Mouse (Mus musculus) forebrain, postnatal 0 days (tissue): ENCODE results near the gene Itpkc. TPM values are rescaled to one million over a fixed set of nuclear protein-coding genes. Genes with fewer than 3 reads are reported as not detected.

ENCODE experiments used
- ATAC-seq: fragments of 200-750 bp; cut with Nextera tagmentation; 2 replicates; pipeline ENCODE4 v1.8.0; 2017; ENCODE audit warnings: mild to moderate bottlenecking, moderate library complexity
- DNase-seq: peaks from one replicate; pipeline ENCODE4 v3.0.0-alpha.2; 2015
- H3K27ac ChIP-seq: fragments of 300-500 bp; sonication (generic); 2 replicates; pipeline ENCODE4 v1.5.1; 2014; ENCODE audit warnings: low read depth, mild to moderate bottlenecking, antibody characterized with exemption, low read length, moderate library complexity, mixed read lengths
- H3K27me3 ChIP-seq: fragments of 300-500 bp; sonication (generic); 2 replicates; pipeline ENCODE4 v1.6.1; 2014; ENCODE audit warnings: mild to moderate bottlenecking, low read length, mixed read lengths; ENCODE audit not compliant: insufficient read depth
- H3K36me3 ChIP-seq: fragments of 300-500 bp; sonication (generic); 2 replicates; pipeline ENCODE4 v1.6.1; 2014; ENCODE audit warnings: mild to moderate bottlenecking, moderate library complexity; ENCODE audit not compliant: insufficient read depth
- H3K4me1 ChIP-seq: fragments of 300-500 bp; sonication (generic); 2 replicates; pipeline ENCODE4 v1.6.1; 2014; ENCODE audit warnings: antibody characterized with exemption; ENCODE audit not compliant: insufficient read depth
- H3K4me2 ChIP-seq: fragments of 300-500 bp; sonication (generic); 2 replicates; pipeline ENCODE4 v1.6.1; 2014; ENCODE audit warnings: low read depth, mild to moderate bottlenecking, moderate library complexity
- H3K4me3 ChIP-seq: fragments of 300-500 bp; sonication (generic); 2 replicates; pipeline ENCODE4 v1.5.1; 2014; ENCODE audit warnings: low read depth, low read length, mixed read lengths
- H3K9ac ChIP-seq: fragments of 300-500 bp; sonication (generic); 2 replicates; pipeline ENCODE4 v1.6.1; 2014; ENCODE audit warnings: mild to moderate bottlenecking
- H3K9me3 ChIP-seq: fragments of 300-500 bp; sonication (generic); 2 replicates; pipeline ENCODE4 v1.6.1; 2016; ENCODE audit warnings: low read length
- CTCF ChIP-seq: sonication (generic); IDR thresholded peaks from 2 replicates; pipeline ENCODE4 v1.5.1; 2016; ENCODE audit warnings: antibody characterized with exemption, control low read depth, low read depth
- WGBS: fragments of 180-500 bp; shearing (Covaris S2); extraction: QIAGEN DNeasy Blood & Tissue Kit; methylation state at CpG from one replicate; pipeline ENCODE4 v1.1.7; 2014; 5-methylcytosine and 5-hydroxymethylcytosine counted together
- polyA plus RNA-seq: library from polyadenylated mRNA; unstranded; fragments of >200 nt; fragmentation: Nextera tagmentation; extraction: Ambion mirVana; gene quantifications from 2 replicates; pipeline ENCODE4 v1.2.1, GENCODE M21; 2015
- total RNA-seq: library from RNA; depleted of rRNA; stranded (reverse); fragments of >200 nt; gene quantifications from 2 replicates; pipeline ENCODE4 v1.2.3, GENCODE M21; 2014

Itpkc gene
- total and polyA plus RNA-seq, 2 experiments from 2014 or later = 4.4 to 13.6 TPM

DNA sequence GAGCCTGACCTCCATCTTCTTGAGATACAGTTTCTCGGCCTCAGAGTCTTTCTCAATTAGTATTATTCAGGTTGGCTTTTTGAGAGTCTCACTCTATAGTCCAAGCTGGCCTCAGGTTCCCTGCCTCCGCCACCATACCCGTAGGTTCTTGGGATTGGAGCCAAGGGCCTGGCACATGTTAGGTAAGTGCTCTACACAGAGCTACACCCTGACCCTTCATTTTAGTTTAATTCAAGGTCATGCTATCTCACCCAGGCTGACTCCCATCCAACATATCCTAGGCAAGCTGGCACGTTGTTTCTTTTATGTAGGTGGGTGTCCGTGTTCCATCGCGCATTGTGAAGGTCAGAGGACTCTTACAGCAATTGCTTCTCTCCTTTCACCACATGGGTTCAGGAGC is 53.6 kb downstream of the Itpkc start:
- Histone ChIP-seq H3K4me2 (no peak overlapping the region), H3K36me3 (peaks cover 38% of the 10 kb centered on the region), H3K4me1 (peaks cover 4% of the 10 kb centered on the region; the same call in 1 of the 2 replicates), H3K9ac (no peak overlapping the region), H3K27me3 (no peaks in the 10 kb centered on the region), H3K9me3 (no peaks in the 10 kb centered on the region), H3K4me3 (no peak overlapping the region), H3K27ac (no peak overlapping the region)
- TF ChIP-seq CTCF = no peak
- DNase-seq (no peak), ATAC-seq (no peak)
- WGBS = 94% methylated on average over 7 of the region's 7 CpGs

DNA sequence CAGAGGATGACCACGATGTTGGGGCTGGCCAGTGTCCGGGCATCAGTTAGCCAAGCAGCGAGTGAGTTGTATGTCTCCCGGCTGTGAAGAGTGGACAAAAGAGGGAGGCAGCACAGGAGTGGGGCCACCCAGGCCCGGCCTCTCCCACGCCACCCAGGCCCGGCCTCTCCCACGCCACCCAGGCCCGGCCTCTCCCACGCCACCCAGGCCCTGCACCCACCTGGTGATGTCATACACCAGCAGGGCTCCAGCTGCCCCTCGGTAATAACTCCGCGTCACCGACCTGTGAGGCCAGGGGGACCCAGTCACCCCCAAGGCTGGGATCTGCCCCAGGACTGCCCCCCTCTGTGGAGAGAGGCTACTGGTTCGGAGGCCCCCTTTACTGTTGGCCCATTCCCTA is 54.0 kb downstream of the Itpkc start:
- no peak overlapping the region for H3K9ac ChIP-seq
- ATAC-seq (no peak), DNase-seq (no peak)
- 96% methylated on average over 15 of the region's 15 CpGs for WGBS
- H3K4me3 ChIP-seq = no peak overlapping the region
- H3K9me3 ChIP-seq = no peaks in the 10 kb centered on the region
- peaks cover 38% of the 10 kb centered on the region for H3K36me3 ChIP-seq
- H3K4me1 ChIP-seq = peaks cover 4% of the 10 kb centered on the region; the same call in 1 of the 2 replicates
- no peak for TF ChIP-seq CTCF
- H3K27ac ChIP-seq = no peak overlapping the region
- no peak overlapping the region for H3K4me2 ChIP-seq
- H3K27me3 ChIP-seq = no peaks in the 10 kb centered on the region

DNA sequence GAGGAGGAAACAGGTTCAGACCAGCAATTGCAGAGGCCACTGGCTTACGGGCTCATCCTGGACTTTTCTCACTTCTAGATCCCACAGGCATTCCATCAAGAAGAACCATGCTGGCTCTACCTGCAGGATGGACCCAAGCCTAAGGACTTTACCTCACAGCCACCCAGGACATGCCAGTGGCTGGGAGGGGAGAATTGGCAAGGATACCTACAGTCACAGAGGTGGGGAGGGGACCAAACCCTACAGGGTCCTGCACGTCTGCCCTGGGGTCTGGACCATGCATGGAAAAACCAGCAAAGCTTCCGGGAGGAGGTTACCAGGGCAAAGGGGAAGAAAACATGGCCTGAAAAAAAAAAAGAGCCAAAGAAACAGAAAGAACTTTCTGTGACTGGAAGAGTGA is 57.5 kb downstream of the Itpkc start:
- 88% methylated on average over 3 of the region's 3 CpGs for WGBS

DNA sequence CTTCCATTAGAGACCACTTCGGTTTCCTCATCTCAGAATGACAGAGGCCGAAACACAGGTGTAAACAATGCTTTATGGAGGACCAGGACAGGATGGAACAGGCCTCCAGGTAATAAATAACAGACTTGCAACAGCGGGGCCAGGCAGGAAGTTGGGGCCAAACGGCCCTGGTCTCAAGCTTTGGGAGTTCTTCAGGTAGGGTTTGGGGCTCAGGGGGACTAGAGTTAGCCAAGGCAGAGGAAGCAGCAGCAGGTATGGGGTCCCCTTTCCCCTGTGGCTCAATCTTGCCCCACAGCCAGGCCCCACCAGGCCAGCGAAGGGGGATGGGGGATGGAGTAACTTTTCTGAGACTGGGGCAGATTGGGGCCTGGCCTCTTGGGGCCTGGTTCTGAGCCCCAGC is 60.1 kb downstream of the Itpkc start:
- DNase-seq (no peak), ATAC-seq (no peak)
- peaks cover 16% of the 10 kb centered on the region for H3K4me1 ChIP-seq
- TF ChIP-seq CTCF = no peak
- no peak overlapping the region for H3K27ac ChIP-seq
- WGBS = 95% methylated on average over 5 of the region's 5 CpGs
- H3K27me3 ChIP-seq = no peaks in the 10 kb centered on the region
- H3K4me2 ChIP-seq = no peak overlapping the region
- H3K9me3 ChIP-seq = no peaks in the 10 kb centered on the region
- H3K4me3 ChIP-seq = no peak overlapping the region
- peaks cover 34% of the 10 kb centered on the region for H3K36me3 ChIP-seq
- no peak overlapping the region for H3K9ac ChIP-seq

More for the DNA sequence above, 57.5 kb downstream of the Itpkc start:
- ATAC-seq (no peak), DNase-seq (no peak)
- no peak for TF ChIP-seq CTCF
- Histone ChIP-seq H3K9me3 (no peaks in the 10 kb centered on the region), H3K27me3 (no peaks in the 10 kb centered on the region), H3K4me3 (no peak overlapping the region), H3K27ac (no peak overlapping the region), H3K4me1 (no peaks in the 10 kb centered on the region; the same call in 1 of the 2 replicates), H3K4me2 (no peak overlapping the region), H3K9ac (no peak overlapping the region), H3K36me3 (peaks cover 38% of the 10 kb centered on the region)

DNA sequence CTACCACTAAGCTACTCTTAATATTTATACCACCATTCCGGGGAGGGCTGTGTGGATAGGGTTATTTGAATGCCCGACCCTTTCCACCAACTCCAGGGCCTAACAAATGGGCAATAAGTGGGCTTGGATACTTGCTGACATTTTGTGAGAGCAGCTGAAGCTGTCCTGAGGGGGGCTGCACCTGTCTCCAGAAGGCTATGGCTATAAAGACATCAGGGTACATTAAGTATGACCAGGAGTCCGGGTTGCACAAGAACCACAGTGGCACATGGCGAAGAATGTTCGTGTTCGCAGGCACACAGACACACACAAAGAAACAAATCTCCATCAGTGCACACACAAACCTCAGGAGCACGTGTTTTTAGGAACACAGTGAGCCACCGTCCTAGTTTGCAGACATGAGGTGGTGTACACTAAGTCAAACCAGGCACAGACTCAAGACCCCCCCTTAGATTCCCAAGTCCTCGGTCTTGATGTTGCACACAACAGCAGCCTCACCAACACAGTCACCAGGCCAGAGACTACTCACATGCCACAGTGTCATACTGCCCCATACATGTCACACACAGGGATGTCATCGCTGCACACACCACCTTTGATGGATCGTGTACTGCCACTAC is 60.9 kb downstream of the Itpkc start:
- Histone ChIP-seq H3K4me1 (peaks cover 20% of the 10 kb centered on the region), H3K36me3 (peaks cover 26% of the 10 kb centered on the region), H3K4me2 (peak overlapping the region; percentile 75), H3K4me3 (peak overlapping the region; percentile 90), H3K27ac (peak overlapping the region; percentile 97), H3K9me3 (no peaks in the 10 kb centered on the region), H3K27me3 (no peaks in the 10 kb centered on the region), H3K9ac (peak overlapping the region; percentile 92)
- TF ChIP-seq CTCF = no peak
- ATAC-seq (no peak), DNase-seq (no peak)
- 69% methylated on average over 11 of the region's 11 CpGs for WGBS

DNA sequence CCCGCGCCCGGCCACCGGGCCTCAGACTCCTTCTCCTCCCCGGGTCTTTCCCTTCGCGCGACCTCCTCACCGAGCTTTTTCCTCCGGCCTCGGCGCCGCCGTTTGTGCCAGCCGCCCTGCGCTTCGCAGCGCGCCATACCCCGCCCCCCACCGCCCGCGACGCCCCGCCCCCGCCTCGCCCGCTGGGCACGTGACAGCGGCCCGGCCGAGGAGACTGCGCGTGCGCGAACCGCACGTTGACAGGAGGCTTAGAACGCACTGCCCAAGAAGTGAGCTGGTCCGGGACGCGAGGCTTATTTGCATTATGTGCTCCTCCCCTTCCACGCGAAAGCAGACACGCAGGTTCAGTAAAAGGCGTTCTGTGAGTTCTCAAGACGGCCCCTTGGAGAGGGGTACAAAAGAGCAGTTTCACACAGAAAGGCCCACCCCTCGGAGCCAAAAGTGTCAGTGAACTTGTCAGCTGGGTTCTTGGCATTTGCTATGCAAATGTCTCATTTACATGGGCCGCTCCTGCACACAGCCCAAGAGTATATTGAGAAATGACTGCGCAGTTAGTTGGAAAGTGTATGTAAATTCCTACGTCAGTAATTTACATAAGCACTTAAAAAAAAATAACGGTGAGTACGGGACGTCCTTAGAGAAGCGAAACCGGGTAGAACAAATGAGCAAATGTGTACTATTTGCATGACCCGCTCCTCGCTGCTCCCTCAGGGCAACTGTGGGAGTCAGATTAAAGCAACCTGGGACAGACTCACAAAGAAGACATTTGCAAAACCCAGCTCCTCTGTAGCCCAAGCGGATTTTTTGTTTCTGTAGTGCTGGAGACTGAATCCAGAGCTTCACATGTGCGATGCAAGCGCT is 61.6 kb downstream of the Itpkc start, which contains the start of gene Egln2:
TSS of gene Egln2 (minus strand) at position 189 of the 861 bp plus-strand sequence.
- 2% methylated on average over 57 of the region's 61 CpGs for WGBS
- DNase-seq = peak; percentile 95
- no peaks in the 10 kb centered on the region for H3K27me3 ChIP-seq

DNA sequence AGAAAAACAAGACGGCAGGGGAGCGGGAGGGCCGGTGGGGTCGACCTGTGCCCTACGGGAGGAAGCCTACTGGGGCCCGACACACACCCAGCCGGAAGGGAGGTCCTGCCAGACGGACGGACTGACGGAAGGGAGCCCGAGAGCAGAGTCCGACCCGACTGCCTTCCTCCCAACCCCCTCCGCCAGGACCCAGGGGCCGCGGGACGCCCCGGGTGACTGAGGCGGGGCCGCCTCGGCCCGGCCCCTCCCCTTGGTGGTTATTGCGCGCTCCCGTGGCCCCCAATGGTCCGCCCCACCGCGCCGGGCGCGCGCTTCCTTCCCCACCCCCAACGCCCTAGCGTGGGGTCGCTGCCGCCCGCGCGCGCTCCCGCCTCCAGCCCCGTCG is 62.2 kb downstream of the Itpkc start:
- Histone ChIP-seq H3K36me3 (peaks cover 18% of the 10 kb centered on the region), H3K4me1 (peaks cover 24% of the 10 kb centered on the region), H3K9ac (peak overlapping the region; percentile 92), H3K4me3 (peak overlapping the region; percentile 90), H3K27ac (peak overlapping the region; percentile 97), H3K9me3 (no peaks in the 10 kb centered on the region), H3K4me2 (peak overlapping the region; percentile 75), H3K27me3 (no peaks in the 10 kb centered on the region)
- no peak for TF ChIP-seq CTCF
- WGBS = under 1% methylated on average over 27 of the region's 43 CpGs
- peak; percentile 69 for ATAC-seq
- DNase-seq = peak; percentile 87

More for the DNA sequence above, 61.6 kb downstream of the Itpkc start, which contains the start of gene Egln2:
- no peaks in the 10 kb centered on the region for H3K9me3 ChIP-seq
- no peak for TF ChIP-seq CTCF
- H3K4me2 ChIP-seq = peak within 1 kb of the TSS; percentile 75
- H3K4me1 ChIP-seq = peaks cover 20% of the 10 kb centered on the region
- peak within 1 kb of the TSS; percentile 97 for H3K27ac ChIP-seq
- H3K4me3 ChIP-seq = peak within 1 kb of the TSS; percentile 90
- peak within 1 kb of the TSS; percentile 92 for H3K9ac ChIP-seq
- peaks cover 20% of the 10 kb centered on the region for H3K36me3 ChIP-seq
- peak; percentile 86 for ATAC-seq
